Mouse (Mus musculus) frontal cortex, postnatal 36 days (tissue): Measurements from ENCODE around the gene B3gntl1.
A peak's percentile ranks its signal among the peaks of the same experiment; 100 is the strongest.
"Not testable (repeated sequence)": the region's sequence is repeated elsewhere in the genome, so short reads cannot be mapped to it uniquely, and the experiment has no call there.

Experiments
- DNase-seq, 2 experiments: peaks; one replicate each; pipeline ENCODE4 v3.0.0; 2022; ENCODE audit warnings: low spot score in 2 of 2

Gene B3gntl1

DNA sequence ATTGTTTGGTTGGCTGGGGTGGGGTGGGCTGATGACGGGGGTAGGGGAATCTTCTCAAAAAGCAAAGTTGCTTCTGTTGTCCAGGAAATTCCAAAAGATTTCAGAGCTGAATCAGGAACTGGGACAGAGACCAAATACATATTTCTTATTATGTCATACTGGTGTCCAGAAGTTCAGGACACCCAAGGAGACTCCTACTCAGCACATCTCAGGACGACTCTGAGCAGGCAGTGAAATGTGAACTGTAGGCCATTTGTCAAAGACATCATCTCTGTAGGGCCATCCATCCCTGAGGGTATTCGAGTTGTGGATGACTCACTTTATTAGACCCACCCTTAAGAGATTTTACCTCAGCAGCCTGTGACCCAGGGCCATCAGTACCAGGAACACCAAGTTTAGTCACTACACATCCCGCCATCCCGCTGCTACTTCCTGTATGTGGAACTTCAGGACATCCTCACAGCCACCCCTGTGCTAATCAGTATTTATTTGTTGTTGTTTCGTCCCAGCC lies 12.6 kb upstream of the B3gntl1 start:
- DNase-seq = no peak

DNA sequence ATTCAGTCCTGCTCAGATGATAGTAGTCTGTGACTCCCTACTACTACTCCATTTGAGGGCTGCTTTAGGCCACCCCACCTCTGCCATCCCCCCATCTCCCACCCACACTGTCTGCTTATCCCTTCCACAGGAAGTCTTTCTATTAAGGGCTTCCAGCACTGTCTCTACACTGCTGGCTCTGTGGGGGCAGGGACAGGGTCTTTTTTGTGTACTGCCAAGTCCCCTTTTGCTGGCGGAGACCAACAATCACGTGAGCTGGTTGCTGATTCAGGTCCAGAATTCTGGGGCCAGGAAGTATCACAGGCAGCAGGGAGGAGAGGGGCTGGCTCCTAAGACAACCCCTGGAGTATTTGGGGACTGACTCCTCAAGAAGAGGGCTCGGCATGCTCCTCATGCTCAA lies 10.3 kb upstream of the B3gntl1 start:
- DNase-seq = no peak

GRCm38 (mm10) chr11:121680750-121681149 lies 7.8 kb upstream of the B3gntl1 start:
- DNase-seq = no peak

GRCm38 (mm10) chr11:121679581-121679980 lies 6.6 kb upstream of the B3gntl1 start:
- no peak for DNase-seq

DNA sequence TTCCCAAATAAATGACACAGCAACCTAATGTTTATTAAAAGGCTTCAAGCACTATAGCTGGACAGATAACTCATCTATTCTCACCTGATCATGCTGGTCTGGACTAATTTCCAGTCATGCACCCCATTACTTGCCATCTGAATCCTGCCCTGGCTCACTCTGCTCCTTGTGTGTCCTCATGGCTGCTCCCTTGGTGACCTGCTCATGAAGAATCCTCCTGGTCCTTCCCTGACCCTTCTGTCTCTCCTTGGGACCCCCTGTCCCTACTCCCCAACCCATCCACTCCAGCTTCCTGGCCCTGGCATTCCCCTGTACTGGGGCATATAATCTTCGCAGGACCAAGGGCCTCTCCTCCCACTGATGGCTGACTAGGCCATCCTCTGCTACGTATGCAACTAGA lies 3.9 kb upstream of the B3gntl1 start:
- no peak for DNase-seq

- DNase-seq = no peak
Measured at GRCm38 (mm10) chr11:121673629-121674028, 676 bp upstream of the B3gntl1 start.

- DNase-seq = no peak
Measured at GRCm38 (mm10) chr11:121672312-121672989, 502 bp downstream of the B3gntl1 start.

DNA sequence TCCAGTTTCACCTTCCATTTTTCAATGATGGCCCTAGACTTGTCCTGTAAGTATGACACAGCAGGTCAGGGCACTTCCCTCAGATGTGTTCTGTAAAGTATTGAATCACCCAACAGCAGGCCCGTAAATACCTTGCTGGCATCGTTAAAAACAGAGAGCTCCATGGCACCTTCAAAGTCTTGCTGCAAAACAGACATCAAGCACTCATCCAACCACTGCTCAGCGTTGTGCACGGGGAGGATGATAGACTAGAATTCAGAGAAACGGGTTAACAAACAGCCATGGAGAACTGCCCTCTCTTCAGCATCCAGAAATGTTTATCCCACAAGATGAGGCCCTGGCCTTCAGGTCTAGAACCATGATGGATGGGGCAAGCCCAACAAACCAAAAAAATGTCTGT lies 2.0 kb downstream of the B3gntl1 start:
- no peak for DNase-seq

DNA sequence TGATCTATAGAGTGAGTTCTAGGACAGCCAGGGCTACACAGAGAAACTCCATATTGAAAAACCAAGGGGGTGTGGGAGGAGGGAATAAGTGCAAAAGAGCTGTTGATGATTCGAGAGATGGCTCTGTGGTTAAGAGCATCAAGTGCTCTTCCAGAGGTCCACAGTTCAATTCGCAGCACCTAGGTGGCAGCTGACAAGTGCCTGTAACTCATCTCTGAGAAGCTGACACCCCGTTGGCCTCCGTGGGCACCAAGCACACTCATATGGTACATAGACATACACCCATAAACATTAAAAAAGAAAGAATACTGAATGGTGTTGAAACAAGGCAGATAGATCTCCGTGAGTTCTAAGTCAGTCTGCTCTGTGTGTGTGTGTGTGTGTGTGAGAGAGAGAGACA lies 4.2 kb downstream of the B3gntl1 start:
- no peak for DNase-seq

- DNase-seq = no peak
Measured at GRCm38 (mm10) chr11:121667541-121667940, 5.4 kb downstream of the B3gntl1 start.

DNA sequence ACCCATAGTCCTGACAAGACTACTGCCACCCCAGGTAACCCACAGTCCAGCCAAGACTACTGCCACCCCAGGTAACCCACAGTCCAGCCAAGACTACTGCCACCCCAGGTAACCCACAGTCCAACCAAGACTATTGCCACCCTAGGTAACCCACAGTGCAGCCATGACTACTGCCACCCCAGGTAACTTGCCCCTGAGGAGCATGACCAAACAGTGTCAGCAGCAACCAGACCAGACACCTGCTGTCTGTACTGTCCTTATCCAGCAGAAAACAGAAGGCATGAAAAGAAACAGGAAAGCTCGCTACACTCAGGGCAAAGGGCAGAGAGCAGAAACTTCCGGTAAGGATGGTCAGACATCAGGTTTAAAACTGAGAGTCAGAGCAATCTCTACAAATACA lies 11.8 kb downstream of the B3gntl1 start:
- DNase-seq = no peak

GRCm38 (mm10) chr11:121660604-121661003 lies 12.3 kb downstream of the B3gntl1 start:
- DNase-seq = not testable (repeated sequence)

- DNase-seq = no peak
Measured at GRCm38 (mm10) chr11:121658151-121658550, 14.8 kb downstream of the B3gntl1 start.

GRCm38 (mm10) chr11:121655807-121656511 lies 17.0 kb downstream of the B3gntl1 start:
- no peak for DNase-seq

DNA sequence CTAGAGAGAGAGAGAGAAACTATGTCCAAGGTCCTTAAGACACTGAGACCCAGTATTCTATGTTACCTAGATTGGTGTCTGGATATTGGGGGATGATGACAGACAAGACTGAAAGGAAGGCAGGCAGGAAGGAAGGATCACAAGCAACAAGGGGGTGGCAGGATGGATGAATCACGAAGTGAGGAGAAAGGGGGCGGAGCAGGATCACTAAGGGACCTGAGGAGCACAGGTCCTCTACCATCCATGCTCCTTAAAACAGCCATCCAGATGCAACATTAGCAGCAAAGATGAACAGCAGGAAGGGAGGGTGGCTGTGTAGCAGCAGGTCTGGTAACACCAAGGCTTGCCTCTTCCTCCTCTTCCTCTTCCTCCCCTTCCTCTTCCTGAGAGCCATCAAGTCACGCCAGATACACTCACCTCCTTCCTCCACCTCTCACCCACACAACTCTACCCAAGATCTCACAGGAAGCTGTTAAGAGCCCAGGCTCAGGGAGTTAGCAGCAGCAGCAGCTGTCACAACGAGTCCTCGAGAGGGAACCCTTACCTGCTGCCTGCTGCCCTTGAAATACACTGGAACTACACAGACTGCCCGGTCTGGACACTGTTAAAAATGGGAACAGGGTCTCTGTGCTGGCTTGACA lies 17.7 kb downstream of the B3gntl1 start:
- no peak for DNase-seq

DNA sequence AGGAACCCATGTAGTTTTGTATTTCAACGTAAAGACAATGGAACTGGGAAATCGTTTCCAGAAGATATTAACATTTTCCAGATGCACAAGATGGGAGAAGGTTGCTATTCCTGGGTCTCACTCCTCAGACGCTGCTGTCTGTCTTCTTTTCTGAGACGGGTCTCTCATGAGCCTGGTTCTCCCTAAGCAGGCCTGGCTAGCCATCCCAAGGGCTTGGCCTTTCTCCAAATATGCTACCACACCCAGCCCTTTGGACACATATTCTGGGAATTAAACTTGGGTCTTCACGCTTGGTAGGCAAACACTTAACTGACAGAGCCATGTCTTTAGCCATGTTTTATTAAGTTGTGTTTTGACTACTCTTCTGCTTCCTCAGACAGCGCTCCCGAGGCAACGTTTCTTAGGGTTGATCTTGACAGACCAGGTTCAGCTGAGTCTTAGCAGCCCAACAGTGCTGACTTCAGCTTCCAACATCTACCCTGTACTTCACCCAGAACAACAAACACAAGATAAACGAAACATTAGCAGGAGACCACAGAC lies 18.5 kb downstream of the B3gntl1 start:
- DNase-seq = no peak

GRCm38 (mm10) chr11:121653631-121654030 lies 19.3 kb downstream of the B3gntl1 start:
- DNase-seq = no peak

DNA sequence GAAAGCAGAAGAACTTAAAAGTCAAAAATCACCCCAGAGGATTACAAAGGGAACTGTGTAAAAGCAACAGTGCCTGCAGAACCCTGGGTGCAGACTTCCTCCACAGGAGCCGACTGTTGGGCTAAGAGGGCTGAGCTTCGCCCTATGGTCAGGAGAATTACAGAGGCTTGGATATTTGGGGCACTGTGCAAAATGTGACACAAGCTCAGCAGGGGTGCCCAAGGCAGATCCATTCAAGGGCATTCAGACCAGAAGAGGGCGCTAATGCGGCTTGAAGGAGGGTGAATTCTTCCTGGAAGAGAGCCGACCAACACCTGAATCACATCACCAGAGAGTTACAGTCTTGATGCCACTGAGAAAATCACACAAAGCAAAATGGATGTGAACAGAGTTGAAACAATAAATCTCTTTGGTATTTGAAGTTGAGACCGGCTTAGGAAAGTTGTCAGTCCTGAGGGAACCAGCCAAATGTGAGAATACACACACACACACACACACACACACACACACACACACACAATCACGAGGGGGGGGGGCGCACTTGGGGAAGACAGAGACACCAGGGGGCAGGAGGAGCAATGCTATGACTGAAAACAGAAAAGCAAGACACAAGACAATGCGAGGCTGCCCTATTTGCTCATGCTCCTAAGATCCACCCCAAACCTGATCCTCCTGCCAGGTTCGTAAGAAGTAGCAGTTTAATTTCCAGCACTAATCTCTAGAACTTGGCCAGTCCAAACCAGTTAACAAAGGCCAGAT lies 20.2 kb downstream of the B3gntl1 start:
- DNase-seq = peak; percentile 39 to 62

DNA sequence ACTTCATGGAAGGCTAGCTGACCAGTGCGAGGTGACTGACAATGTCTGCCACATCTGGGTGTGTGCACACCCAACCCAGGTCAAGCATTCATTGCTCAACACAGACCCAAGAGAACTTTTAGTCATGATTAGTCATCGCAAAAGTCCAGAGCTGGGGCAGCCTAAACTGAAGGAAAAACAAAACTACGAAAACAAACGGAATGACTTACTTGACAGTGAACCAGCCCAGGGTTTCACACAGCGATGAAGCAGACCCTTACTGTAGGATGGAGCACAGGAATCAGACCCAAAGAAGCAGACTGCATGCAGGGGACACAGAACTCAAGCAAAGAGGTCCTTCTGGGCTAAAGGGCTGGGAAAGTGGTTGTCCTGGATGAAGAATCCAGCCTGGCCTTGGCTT lies 21.0 kb downstream of the B3gntl1 start:
- no peak for DNase-seq

GRCm38 (mm10) chr11:121651556-121651955 lies 21.4 kb downstream of the B3gntl1 start:
- DNase-seq = no peak

GRCm38 (mm10) chr11:121650668-121651067 lies 22.3 kb downstream of the B3gntl1 start:
- no peak for DNase-seq

- peak; percentile 24 to 46 for DNase-seq
Measured at GRCm38 (mm10) chr11:121649900-121650299, 23.1 kb downstream of the B3gntl1 start.
